Mouse (Mus musculus) left cerebral cortex, adult 18-20 months (tissue): Measurements from ENCODE around the gene Sdc4. TPM values are rescaled to one million over a fixed set of nuclear protein-coding genes. Genes with fewer than 3 reads are reported as not detected.

Experiments
- DNase-seq, 2 experiments: peaks; one replicate each; pipeline ENCODE4 v3.0.0; 2021 to 2022; ENCODE audit warnings: low spot score in 2 of 2, mixed read lengths in 1 of 2
- total RNA-seq, 2 experiments: library from RNA; stranded (reverse); gene quantifications; 2 replicates each; pipeline ENCODE4 v1.2.3; 2021

Gene Sdc4
- total RNA-seq, 2 experiments from 2014 or later: 72.7 to 80.1 TPM

GRCm38 (mm10) chr2:164432541-164433191, 11.0 kb downstream of the Sdc4 start:
- DNase-seq: no peak

GRCm38 (mm10) chr2:164431676-164432465, 11.8 kb downstream of the Sdc4 start:
- DNase-seq: no peak

DNA sequence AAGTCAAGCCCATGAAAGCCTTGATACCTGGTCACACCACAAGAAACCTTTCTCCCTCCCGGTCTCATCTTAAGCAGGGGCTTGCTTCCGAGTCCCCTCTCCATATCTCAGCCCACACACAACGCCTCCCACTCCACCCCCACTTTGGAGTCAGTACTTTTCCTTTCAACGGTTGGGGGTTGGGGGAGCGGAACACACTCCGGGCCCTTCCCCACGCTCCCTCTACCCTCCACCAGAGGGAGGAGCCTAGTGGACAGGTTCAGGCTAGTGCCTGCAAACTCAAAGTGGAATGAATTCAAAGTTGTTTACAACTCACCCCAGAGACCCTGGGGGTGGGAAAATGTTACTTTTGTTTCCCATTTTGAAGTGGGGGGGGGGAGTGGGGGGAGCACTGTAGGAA, 13.0 kb downstream of the Sdc4 start:
- DNase-seq: no peak

- DNase-seq: no peak
These were observed 13.6 kb downstream of the Sdc4 start for GRCm38 (mm10) chr2:164429881-164430615.

DNA sequence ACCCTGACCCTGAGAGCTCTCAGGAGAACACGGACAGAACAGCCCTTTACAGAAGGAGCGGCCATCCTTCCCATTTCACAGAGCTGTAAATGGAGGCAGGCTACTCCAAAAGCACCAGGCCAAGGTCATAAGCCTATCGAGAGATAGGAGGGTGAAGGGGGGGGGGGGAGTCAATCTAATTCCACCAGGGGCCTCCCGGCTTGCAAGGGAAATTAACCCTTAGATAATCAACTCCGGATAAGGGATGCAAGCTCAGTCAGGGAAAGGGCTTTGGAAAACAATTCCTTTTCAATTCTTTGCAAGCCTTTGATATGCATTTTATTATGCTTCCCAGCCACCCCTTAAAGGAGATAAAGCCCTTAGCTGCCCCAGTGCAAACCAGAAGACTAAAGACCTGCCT, 15.2 kb downstream of the Sdc4 start:
- DNase-seq: no peak

- DNase-seq: no peak
These were observed 16.7 kb downstream of the Sdc4 start for GRCm38 (mm10) chr2:164426952-164427351.

- peak; percentile 14 to 30 for DNase-seq
These were observed 17.6 kb downstream of the Sdc4 start for GRCm38 (mm10) chr2:164426121-164426520.

- no peak for DNase-seq
These were observed 18.3 kb downstream of the Sdc4 start for GRCm38 (mm10) chr2:164425401-164425800.

GRCm38 (mm10) chr2:164424406-164424805, 19.3 kb downstream of the Sdc4 start:
- no peak for DNase-seq

DNA sequence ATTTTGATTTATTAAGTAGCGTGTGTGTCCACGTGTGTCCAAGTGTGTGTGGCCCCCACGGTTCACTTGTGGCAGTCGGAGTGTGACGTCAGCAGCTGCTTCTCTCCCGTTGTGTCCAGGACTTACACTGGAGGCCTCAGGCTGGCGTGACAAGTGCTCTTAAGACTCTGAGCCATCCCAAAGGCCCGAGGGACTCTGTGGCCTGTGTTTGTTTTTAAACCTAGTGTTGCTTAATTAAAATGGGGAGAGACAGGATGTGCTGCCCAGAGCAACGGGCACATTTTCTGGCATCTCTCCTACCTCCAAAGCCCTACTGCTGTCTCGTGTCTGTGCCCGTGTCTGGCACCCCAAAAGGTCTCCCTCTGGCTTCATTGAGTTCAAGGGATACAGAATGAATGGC, 20.2 kb downstream of the Sdc4 start:
- DNase-seq: no peak

DNA sequence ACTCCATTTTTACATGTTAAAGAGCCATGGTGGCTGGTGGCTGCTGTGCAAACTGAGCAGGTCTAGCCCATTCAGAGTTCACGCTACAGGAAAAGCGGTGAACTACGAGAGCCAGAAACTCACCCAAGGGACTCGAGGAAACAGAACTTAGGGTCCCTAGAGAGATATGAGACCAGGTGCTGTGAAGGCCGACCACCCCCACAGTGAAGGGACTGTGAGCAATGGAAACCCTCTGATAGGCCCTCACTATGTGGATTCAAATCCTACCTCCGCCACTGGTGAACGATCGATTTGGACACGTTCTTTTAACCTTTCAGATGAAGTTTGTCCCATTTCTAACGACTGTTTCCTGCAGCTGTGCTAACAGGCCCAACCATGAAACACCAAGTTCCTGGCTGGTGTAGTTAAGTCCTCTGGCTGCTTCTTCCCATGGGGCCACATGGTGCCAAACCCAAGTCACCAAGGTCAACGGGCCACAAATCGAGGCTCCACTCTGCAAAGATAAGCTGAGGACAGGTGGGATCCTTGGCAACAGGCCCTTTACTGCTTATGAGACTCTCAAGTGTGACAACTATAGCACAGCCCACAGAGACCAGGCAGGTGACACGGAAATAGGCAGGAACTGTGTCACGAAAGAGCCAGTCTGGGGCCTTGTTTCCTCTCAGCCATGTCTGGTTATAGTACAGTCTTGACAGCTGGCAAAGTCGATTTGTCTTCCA, 20.9 kb downstream of the Sdc4 start:
- no peak for DNase-seq

DNA sequence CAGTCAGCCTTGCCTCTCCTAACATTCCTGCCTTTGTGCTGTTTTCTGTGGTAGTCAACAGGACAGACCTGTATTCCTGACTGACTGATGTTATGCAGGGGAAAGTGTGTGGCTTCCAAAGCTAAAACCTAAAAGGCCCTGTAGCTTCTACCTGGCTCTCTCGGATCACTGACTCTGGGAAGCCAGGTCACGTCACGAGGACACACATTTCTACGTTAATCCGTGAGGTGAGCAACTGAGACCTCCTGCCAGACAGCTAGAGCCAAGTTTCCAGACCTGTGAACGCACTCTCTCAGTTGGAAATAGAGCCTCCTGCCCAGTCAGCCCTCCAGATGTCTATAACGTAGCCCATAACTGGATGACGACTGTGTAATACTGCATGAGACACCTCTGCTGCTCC, 21.7 kb downstream of the Sdc4 start:
- DNase-seq: no peak

- DNase-seq: no peak
These were observed 22.4 kb downstream of the Sdc4 start for GRCm38 (mm10) chr2:164421306-164421705.

DNA sequence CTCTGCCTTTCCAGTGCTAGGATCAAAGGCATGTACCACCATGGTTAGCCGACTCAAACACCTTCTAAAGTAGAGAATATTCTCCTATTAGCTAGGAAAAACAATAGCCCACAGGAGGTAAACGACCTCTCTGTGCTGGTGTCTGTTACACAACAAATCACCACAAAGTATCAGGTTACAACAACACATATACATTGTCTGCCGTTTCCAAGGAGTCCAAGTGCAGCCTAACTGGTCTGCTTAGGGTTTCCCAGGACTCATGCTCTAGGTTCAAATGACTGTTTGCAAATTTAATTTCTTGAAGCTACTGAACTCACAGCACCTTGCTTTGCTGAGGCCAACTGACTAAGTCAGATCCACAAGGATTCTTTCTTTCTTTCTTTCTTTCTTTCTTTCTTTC, 24.2 kb downstream of the Sdc4 start:
- DNase-seq: no peak

- DNase-seq: no peak
These were observed 25.3 kb downstream of the Sdc4 start for GRCm38 (mm10) chr2:164418308-164418875.

DNA sequence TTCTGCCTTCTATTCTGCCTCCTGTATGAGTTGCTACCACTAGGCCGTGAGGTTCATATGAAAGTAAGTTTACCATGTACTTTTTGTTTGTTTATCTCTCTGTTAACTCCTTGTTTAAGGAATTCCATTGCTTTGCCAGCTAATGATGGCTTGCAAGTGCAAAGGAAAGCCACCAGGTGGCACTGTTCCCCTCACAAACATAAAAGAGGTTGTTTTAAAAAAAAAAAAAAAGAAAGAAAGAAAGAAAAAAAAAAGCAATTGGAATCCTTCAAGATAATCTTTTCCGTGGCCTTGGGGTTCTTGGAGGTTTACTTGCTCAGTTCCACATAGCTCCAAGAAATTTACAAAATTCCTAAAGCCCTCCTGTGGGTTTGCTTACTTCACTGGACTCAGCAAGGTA, 26.5 kb downstream of the Sdc4 start:
- peak in 1 of 2 experiments; percentile 28 for DNase-seq

DNA sequence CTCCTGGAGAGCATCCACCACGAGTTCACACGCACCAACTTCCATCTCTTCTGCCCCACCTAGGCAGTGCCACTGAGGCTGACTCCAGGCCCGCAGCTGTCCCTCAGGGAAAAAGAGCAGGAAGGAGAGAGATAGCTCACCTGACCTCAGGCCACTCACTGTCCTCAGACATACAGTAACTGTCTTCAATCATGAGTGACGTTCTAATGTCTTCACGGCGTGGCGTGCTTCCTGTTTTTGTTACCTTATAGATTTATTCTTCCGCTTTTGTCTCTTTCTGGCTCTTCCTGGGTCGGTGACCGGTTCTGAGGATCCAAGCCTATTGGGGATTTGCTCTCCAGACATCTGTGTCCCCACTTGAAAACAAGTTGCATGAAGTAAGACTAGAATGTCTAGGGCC, 29.1 kb downstream of the Sdc4 start:
- DNase-seq: no peak

DNA sequence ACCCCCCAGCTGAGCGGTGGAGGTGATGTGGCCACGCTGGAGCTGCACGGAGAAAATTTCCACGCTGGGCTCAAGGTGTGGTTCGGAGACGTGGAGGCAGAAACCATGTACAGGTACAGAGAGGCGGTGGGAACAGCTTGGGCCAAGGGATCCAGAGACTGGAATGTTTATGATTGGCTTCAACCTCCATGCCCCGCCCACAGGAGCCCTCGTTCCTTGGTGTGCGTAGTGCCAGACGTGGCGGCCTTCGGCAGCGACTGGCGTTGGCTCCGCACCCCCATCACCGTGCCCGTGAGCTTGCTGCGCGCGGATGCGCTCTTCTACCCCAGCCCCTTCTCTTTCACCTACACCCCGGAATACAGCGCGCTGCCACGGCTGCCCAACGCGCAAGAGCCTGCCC, 29.5 kb downstream of the Sdc4 start:
- DNase-seq: no peak

- DNase-seq: peak; percentile 72 to 73
These were observed 36.0 kb downstream of the Sdc4 start for GRCm38 (mm10) chr2:164407708-164408107.

GRCm38 (mm10) chr2:164405519-164405918, 38.2 kb downstream of the Sdc4 start:
- no peak for DNase-seq

DNA sequence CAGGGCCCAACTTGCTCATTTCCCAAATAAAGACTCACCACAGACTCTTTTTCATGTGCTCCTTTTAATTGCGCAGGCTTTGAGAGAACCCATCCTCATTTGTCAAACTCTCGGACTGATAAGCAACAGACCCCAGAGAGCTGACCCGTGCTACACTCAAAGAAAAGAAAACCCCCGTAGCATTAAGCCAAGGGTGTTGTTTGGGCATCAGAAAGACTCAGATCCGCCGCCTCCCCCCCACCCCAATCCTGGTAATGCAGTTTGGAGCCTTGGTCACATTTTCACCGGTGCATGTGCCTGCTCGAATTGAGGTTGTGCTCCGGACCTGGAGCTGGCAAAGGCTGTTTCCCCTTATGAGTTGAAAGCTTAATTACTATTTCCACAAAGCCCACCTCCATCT, 38.6 kb downstream of the Sdc4 start, which contains the start of gene Matn4:
TSS of gene Matn4 (minus strand) at position 101 of the 400 bp plus-strand sequence.
- DNase-seq: no peak
